Mouse (Mus musculus) lung, adult 2 months (tissue): Measurements from ENCODE around the gene Htr1d.

ENCODE experiments used
- CTCF ChIP-seq: fragments of 200-500 bp; IDR thresholded peaks from 2 replicates; pipeline ENCODE4 v1.5.1; 2011; ENCODE audit warnings: mild to moderate bottlenecking, low read length, control low read depth; ENCODE audit not compliant: insufficient read depth
- POLR2A ChIP-seq: fragments of 200-500 bp; IDR thresholded peaks from 2 replicates; pipeline ENCODE4 v1.6.1; 2011; ENCODE audit warnings: low read depth, mild to moderate bottlenecking, control low read depth, low read length, borderline replicate concordance; ENCODE audit errors: extremely low read depth

GRCm38 (mm10) chr4:136459210-136459609 is 35.9 kb downstream of the Htr1d start:
- no peak for TF ChIP-seq CTCF
- TF ChIP-seq POLR2A = no peak
